Mouse (Mus musculus) lung, postnatal 10 days (tissue): ENCODE results near the gene Gins2.

Source experiments
- DNase-seq: peaks from one replicate; pipeline ENCODE4 v3.0.0; 2021

The Gins2 gene

GRCm38 (mm10) chr8:120543416-120544055, 45.6 kb downstream of the Gins2 start:
- peak; percentile 73 for DNase-seq

- no peak for DNase-seq
Measured at GRCm38 (mm10) chr8:120542995-120543394, 46.1 kb downstream of the Gins2 start.

- no peak for DNase-seq
Measured at GRCm38 (mm10) chr8:120539775-120540625, 49.1 kb downstream of the Gins2 start.

GRCm38 (mm10) chr8:120539381-120539774, 49.7 kb downstream of the Gins2 start:
- peak; percentile 40 for DNase-seq

GRCm38 (mm10) chr8:120538397-120539240, 50.5 kb downstream of the Gins2 start:
- DNase-seq, result peak; percentile 88

- peak; percentile 67 for DNase-seq
Measured at GRCm38 (mm10) chr8:120537818-120538396, 51.2 kb downstream of the Gins2 start.

GRCm38 (mm10) chr8:120537207-120537817, 51.8 kb downstream of the Gins2 start:
- DNase-seq, result peak; percentile 90

- DNase-seq, result peak; percentile 74
Measured at GRCm38 (mm10) chr8:120536306-120537206, 52.5 kb downstream of the Gins2 start.

- peak; percentile 71 for DNase-seq
Measured at GRCm38 (mm10) chr8:120535452-120536305, 53.4 kb downstream of the Gins2 start.

- DNase-seq, result peak; percentile 91
Measured at GRCm38 (mm10) chr8:120534504-120535368, 54.4 kb downstream of the Gins2 start.

GRCm38 (mm10) chr8:120534080-120534479, 55.0 kb downstream of the Gins2 start:
- DNase-seq, result no peak

- no peak for DNase-seq
Measured at GRCm38 (mm10) chr8:120533380-120533779, 55.7 kb downstream of the Gins2 start.

GRCm38 (mm10) chr8:120532517-120533215, 56.4 kb downstream of the Gins2 start:
- no peak for DNase-seq

GRCm38 (mm10) chr8:120531775-120532516, 57.2 kb downstream of the Gins2 start:
- no peak for DNase-seq

GRCm38 (mm10) chr8:120530954-120531656, 58.0 kb downstream of the Gins2 start:
- DNase-seq, result no peak

- DNase-seq, result peak; percentile 46
Measured at GRCm38 (mm10) chr8:120529226-120529625, 59.9 kb downstream of the Gins2 start.
